Mouse (Mus musculus): ENCODE results near the gene Klf13. TPM values are rescaled to one million over a fixed set of nuclear protein-coding genes. Genes with fewer than 3 reads are reported as not detected.

Gene Klf13
- total and polyA plus RNA-seq, 3 experiments: 1.7 to 9.7 (median 3.7) TPM

GRCm38 (mm10) chr7:63985696-63986406 is 47.1 kb upstream of the Klf13 start:
- in situ Hi-C loops (cut with MboI; ENCODE audit: low pct_ligation_motif_present, low pct_unique_long_range_greater_than_20kb, low sequenced_read_pairs): no loop called here
- peaks cover 4% of the 10 kb centered on the region for H3K27me3 ChIP-seq (replicated peaks)
- H3K36me3 ChIP-seq (replicated peaks in 1 of 2; ENCODE audit: control insufficient read depth in 1 of 2, insufficient read depth in 1 of 2, low read length in 1 of 2): no peaks in the 10 kb centered on the region
- H3K79me2 ChIP-seq (replicated peaks; ENCODE audit: control insufficient read depth, extremely low read depth, insufficient read depth, poor library complexity, severe bottlenecking): no peaks in the 10 kb centered on the region
- DNase-seq (ENCODE audit: extremely low read depth): no peak
- no peak overlapping the region for H3K4me2 ChIP-seq (ENCODE audit: insufficient read depth, low read depth, poor library complexity, severe bottlenecking)
- no peak overlapping the region for H3K4me3 ChIP-seq (replicated peaks in 1 of 3; ENCODE audit: low read depth in 2 of 3, low read length in 2 of 3, poor library complexity in 1 of 3)
- H3K9ac ChIP-seq (ENCODE audit: insufficient read depth, low read depth): no peak overlapping the region
- no peaks in the 10 kb centered on the region for H3K9me3 ChIP-seq (replicated peaks; ENCODE audit: low read length)
- TF ChIP-seq JUN (IDR thresholded peaks at IDR 0.05; ENCODE audit: insufficient read depth, low read depth, low read length): no peak
- TF ChIP-seq MAX (IDR thresholded peaks at IDR 0.05; ENCODE audit: low read length): no peak
- TF ChIP-seq CHD1 (IDR thresholded peaks at IDR 0.05; ENCODE audit: low read depth, low read length): no peak
- TF ChIP-seq POLR2A (IDR thresholded peaks at IDR 0.05; ENCODE audit: low read depth, low read length): no peak
- no peak for TF ChIP-seq HCFC1 (IDR thresholded peaks at IDR 0.05; ENCODE audit: low read depth, low read length)
- no peak for TF ChIP-seq CHD2 (IDR thresholded peaks at IDR 0.05; ENCODE audit: low read length)
- no peak for TF ChIP-seq POLR2AphosphoS2 (IDR thresholded peaks at IDR 0.05; ENCODE audit: low read depth, low read length)
- TF ChIP-seq JUND (conservative IDR thresholded peaks at IDR 0.05; ENCODE audit: low read depth, low read length): no peak
- TF ChIP-seq GABPA (IDR thresholded peaks at IDR 0.05; ENCODE audit: insufficient replicate concordance, low read depth, low read length): no peak
- no peak for TF ChIP-seq CTCF (conservative IDR thresholded peaks at IDR 0.05 in 1 of 2, IDR thresholded peaks at IDR 0.05 in 1 of 2; ENCODE audit: low read depth in 2 of 2, low read length in 2 of 2)
- TF ChIP-seq NRF1 (IDR thresholded peaks at IDR 0.05; ENCODE audit: low read depth, low read length): no peak
- TF ChIP-seq ETS1 (conservative IDR thresholded peaks at IDR 0.05; ENCODE audit: low read depth, low read length): no peak
- peaks cover 5 to 28% of the 10 kb centered on the region in 2 experiments; a peak in 3 of 4 replicates for H3K4me1 ChIP-seq (ENCODE audit: control insufficient read depth in 1 of 2, insufficient read depth in 2 of 2)
- H3K27ac ChIP-seq (ENCODE audit: insufficient read depth, low read depth): no peak overlapping the region
- dilution Hi-C loops (cut with MboI; ENCODE audit: extremely low pct_ligation_motif_present, extremely low pct_unique_long_range_greater_than_20kb, low sequenced_read_pairs): no loop called here

GRCm38 (mm10) chr7:63985266-63985665 is 46.6 kb upstream of the Klf13 start:
- no peak overlapping the region for H3K4me3 ChIP-seq (replicated peaks in 1 of 3; ENCODE audit: low read depth in 2 of 3, low read length in 2 of 3, poor library complexity in 1 of 3)
- no peaks in the 10 kb centered on the region for H3K36me3 ChIP-seq (replicated peaks in 1 of 2; ENCODE audit: control insufficient read depth in 1 of 2, insufficient read depth in 1 of 2, low read length in 1 of 2)
- H3K27ac ChIP-seq (ENCODE audit: insufficient read depth, low read depth): no peak overlapping the region
- H3K27me3 ChIP-seq (replicated peaks): peaks cover 4% of the 10 kb centered on the region
- no peaks in the 10 kb centered on the region for H3K9me3 ChIP-seq (replicated peaks; ENCODE audit: low read length)
- TF ChIP-seq HCFC1 (IDR thresholded peaks at IDR 0.05; ENCODE audit: low read depth, low read length) (no peak), MAFK (IDR thresholded peaks at IDR 0.05; ENCODE audit: insufficient replicate concordance, low read length) (no peak), MAZ (IDR thresholded peaks at IDR 0.05; ENCODE audit: low read depth, low read length) (no peak), IRF4 (IDR thresholded peaks at IDR 0.05; ENCODE audit: low read depth, low read length) (no peak)
- dilution Hi-C loops (cut with MboI; ENCODE audit: extremely low pct_ligation_motif_present, extremely low pct_unique_long_range_greater_than_20kb, low sequenced_read_pairs) (no loop called here), in situ Hi-C loops (cut with MboI; ENCODE audit: low pct_ligation_motif_present, low pct_unique_long_range_greater_than_20kb, low sequenced_read_pairs) (no loop called here)
- H3K9ac ChIP-seq (ENCODE audit: insufficient read depth, low read depth): no peak overlapping the region
- H3K4me1 ChIP-seq (ENCODE audit: control insufficient read depth in 1 of 2, insufficient read depth in 2 of 2): peaks cover 5 to 28% of the 10 kb centered on the region in 2 experiments; a peak in 3 of 4 replicates
- no peaks in the 10 kb centered on the region for H3K79me2 ChIP-seq (replicated peaks; ENCODE audit: control insufficient read depth, extremely low read depth, insufficient read depth, poor library complexity, severe bottlenecking)
- no peak overlapping the region for H3K4me2 ChIP-seq (ENCODE audit: insufficient read depth, low read depth, poor library complexity, severe bottlenecking)
- no peak for DNase-seq (ENCODE audit: extremely low read depth)

Measured in CH12.LX (cell line).